Mouse (Mus musculus) heart, adult 2 months (tissue): ENCODE measurements around the gene Psma3.
"Not testable (repeated sequence)": the region's sequence is repeated elsewhere in the genome, so short reads cannot be mapped to it uniquely, and the experiment has no call there.

Source experiments
- CTCF ChIP-seq: fragments of 200-600 bp; IDR thresholded peaks from 2 replicates; pipeline ENCODE4 v1.8.1; 2022; ENCODE audit warnings: antibody characterized with exemption, mild to moderate bottlenecking, moderate library complexity
- EP300 ChIP-seq: fragments of 200-500 bp; IDR thresholded peaks from 2 replicates; pipeline ENCODE4 v1.6.1; 2011; ENCODE audit warnings: low read depth, low read length, control low read depth; ENCODE audit not compliant: insufficient read depth

GRCm38 (mm10) chr12:71028265-71028664 lies 53.8 kb downstream of the Psma3 start:
- TF ChIP-seq EP300, CTCF: not testable (repeated sequence)
